Mouse (Mus musculus) bone marrow macrophage, adult 2 months (primary cell): Measurements from ENCODE around the gene Hcfc1r1.

ENCODE experiments used
- CTCF ChIP-seq: IDR thresholded peaks from 2 replicates; pipeline ENCODE4 v1.5.1; 2012; ENCODE audit warnings: low read depth, mild to moderate bottlenecking, low read length, moderate library complexity
- POLR2A ChIP-seq: IDR thresholded peaks from 2 replicates; pipeline ENCODE4 v1.6.1; 2012; ENCODE audit warnings: mild to moderate bottlenecking, low read depth, low read length, borderline replicate concordance

DNA sequence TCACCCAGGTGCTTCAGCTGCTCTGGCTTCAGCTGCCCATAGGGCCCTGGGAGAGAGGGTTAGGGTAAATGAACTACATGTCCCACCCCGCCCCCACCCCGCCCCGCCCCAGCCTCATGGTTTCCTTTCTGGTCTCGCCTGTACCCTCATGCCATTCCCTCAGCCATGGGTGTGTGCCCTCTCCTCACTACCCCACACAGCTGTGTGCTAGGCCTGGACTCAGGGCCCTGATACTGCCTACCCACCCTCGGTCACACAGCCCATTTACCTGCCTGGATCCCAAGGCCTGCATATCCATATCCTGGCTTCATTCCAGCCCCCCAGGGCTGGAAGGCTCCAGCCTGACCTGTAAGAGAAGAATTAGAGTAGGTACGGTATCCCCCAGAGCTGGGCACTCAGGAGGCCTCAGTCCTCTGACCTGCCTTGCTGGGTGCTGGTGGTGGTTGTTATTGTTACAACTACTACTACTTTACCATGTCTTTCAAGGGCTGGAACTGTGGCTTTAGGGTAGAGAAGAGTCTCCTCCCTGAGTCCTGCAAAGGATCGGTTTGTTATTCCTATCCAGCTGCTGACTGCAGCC, 32.2 kb downstream of the Hcfc1r1 start:
- TF ChIP-seq CTCF: no peak
- TF ChIP-seq POLR2A: no peak
